Mouse (Mus musculus) layer of hippocampus, adult 8-10 months (tissue): ENCODE data around the gene Slc4a1. TPM values are rescaled to one million over a fixed set of nuclear protein-coding genes. Genes with fewer than 3 reads are reported as not detected.

ENCODE experiments used
- DNase-seq, 2 experiments: peaks; one replicate each; pipeline ENCODE4 v3.0.0; 2022; ENCODE audit warnings: low spot score in 2 of 2
- total RNA-seq, 4 experiments: library from RNA; stranded (reverse); gene quantifications; 2 replicates each; pipeline ENCODE4 v1.2.4; 2022

Gene Slc4a1
- total RNA-seq, 4 experiments from 2014 or later: 0.10 to 0.11 TPM; not detected in 2

GRCm38 (mm10) chr11:102350981-102351523 is 15.0 kb downstream of the Slc4a1 start:
- no peak for DNase-seq

GRCm38 (mm10) chr11:102350416-102350815 is 15.6 kb downstream of the Slc4a1 start:
- DNase-seq: no peak

GRCm38 (mm10) chr11:102349189-102349954 is 16.6 kb downstream of the Slc4a1 start:
- DNase-seq: no peak

- DNase-seq: no peak
Observed at GRCm38 (mm10) chr11:102348771-102349170, 17.2 kb downstream of the Slc4a1 start.

- no peak for DNase-seq
Observed at GRCm38 (mm10) chr11:102348101-102348585, 17.9 kb downstream of the Slc4a1 start.

- DNase-seq: no peak
Observed at GRCm38 (mm10) chr11:102347683-102348082, 18.3 kb downstream of the Slc4a1 start.

- no peak for DNase-seq
Observed at GRCm38 (mm10) chr11:102346926-102347325, 19.1 kb downstream of the Slc4a1 start.

- no peak for DNase-seq
Observed at GRCm38 (mm10) chr11:102344458-102344857, 21.5 kb downstream of the Slc4a1 start.

- DNase-seq: no peak
Observed at GRCm38 (mm10) chr11:102342742-102343141, 23.3 kb downstream of the Slc4a1 start.

- DNase-seq: no peak
Observed at GRCm38 (mm10) chr11:102341101-102341500, 24.9 kb downstream of the Slc4a1 start.

- DNase-seq: no peak
Observed at GRCm38 (mm10) chr11:102339624-102340023, 26.4 kb downstream of the Slc4a1 start.

- no peak for DNase-seq
Observed at GRCm38 (mm10) chr11:102339195-102339594, 26.8 kb downstream of the Slc4a1 start.

- no peak for DNase-seq
Observed at GRCm38 (mm10) chr11:102338561-102338960, 27.4 kb downstream of the Slc4a1 start.

- no peak for DNase-seq
Observed at GRCm38 (mm10) chr11:102337921-102338320, 28.1 kb downstream of the Slc4a1 start.

GRCm38 (mm10) chr11:102336191-102336590 is 29.8 kb downstream of the Slc4a1 start:
- no peak for DNase-seq

- no peak for DNase-seq
Observed at GRCm38 (mm10) chr11:102334973-102335700, 30.9 kb downstream of the Slc4a1 start.

- no peak for DNase-seq
Observed at GRCm38 (mm10) chr11:102334010-102334409, 32.0 kb downstream of the Slc4a1 start.

GRCm38 (mm10) chr11:102333061-102333460 is 32.9 kb downstream of the Slc4a1 start:
- no peak for DNase-seq

GRCm38 (mm10) chr11:102331806-102332205 is 34.2 kb downstream of the Slc4a1 start:
- no peak for DNase-seq

GRCm38 (mm10) chr11:102330039-102330438 is 36.0 kb downstream of the Slc4a1 start:
- DNase-seq: no peak

GRCm38 (mm10) chr11:102329518-102329917 is 36.5 kb downstream of the Slc4a1 start:
- no peak for DNase-seq

GRCm38 (mm10) chr11:102327839-102328238 is 38.2 kb downstream of the Slc4a1 start:
- DNase-seq: no peak
